Mouse (Mus musculus) adrenal gland, adult 18-20 months (tissue): ENCODE results near the gene Podn. TPM values are rescaled to one million over a fixed set of nuclear protein-coding genes. Genes with fewer than 3 reads are reported as not detected.
A peak's percentile ranks its signal among the peaks of the same experiment; 100 is the strongest.
"Not testable (repeated sequence)": the region's sequence is repeated elsewhere in the genome, so short reads cannot be mapped to it uniquely, and the experiment has no call there.

Experiments used
- DNase-seq, 2 experiments: peaks; one replicate each; pipeline ENCODE4 v3.0.0; 2021 to 2022; ENCODE audit warnings: low spot score in 2 of 2
- total RNA-seq, 2 experiments: library from RNA; stranded (reverse); gene quantifications; 1 replicate in 1 of 2; 2 replicates in 1 of 2; pipeline ENCODE4 v1.2.3; 2021

The Podn gene
- total RNA-seq, 2 experiments from 2014 or later = 7.1 to 15.1 TPM

GRCm38 (mm10) chr4:108079762-108080161, 16.5 kb downstream of the Podn start:
- no peak for DNase-seq

- DNase-seq = not testable (repeated sequence)
These were observed 17.1 kb downstream of the Podn start for GRCm38 (mm10) chr4:108079191-108079590.

GRCm38 (mm10) chr4:108077224-108077955, 18.9 kb downstream of the Podn start:
- no peak for DNase-seq

GRCm38 (mm10) chr4:108074204-108074823, 21.9 kb downstream of the Podn start:
- DNase-seq = no peak

- no peak for DNase-seq
These were observed 24.2 kb downstream of the Podn start for GRCm38 (mm10) chr4:108072086-108072485.

GRCm38 (mm10) chr4:108071235-108071901, 24.9 kb downstream of the Podn start:
- DNase-seq = peak; percentile 92 to 95

GRCm38 (mm10) chr4:108070723-108071122, 25.5 kb downstream of the Podn start:
- DNase-seq = no peak

GRCm38 (mm10) chr4:108070286-108070685, 26.0 kb downstream of the Podn start:
- no peak for DNase-seq

- DNase-seq = no peak
These were observed 28.2 kb downstream of the Podn start for GRCm38 (mm10) chr4:108068081-108068480.

GRCm38 (mm10) chr4:108067261-108067660, 29.0 kb downstream of the Podn start:
- DNase-seq = no peak

GRCm38 (mm10) chr4:108066569-108066968, 29.7 kb downstream of the Podn start:
- no peak for DNase-seq

GRCm38 (mm10) chr4:108065176-108065844, 30.9 kb downstream of the Podn start:
- DNase-seq = no peak

GRCm38 (mm10) chr4:108063616-108064015, 32.6 kb downstream of the Podn start:
- no peak for DNase-seq

GRCm38 (mm10) chr4:108062524-108062923, 33.7 kb downstream of the Podn start:
- no peak for DNase-seq

GRCm38 (mm10) chr4:108060774-108061173, 35.5 kb downstream of the Podn start:
- DNase-seq = no peak

GRCm38 (mm10) chr4:108059601-108060379, 36.5 kb downstream of the Podn start:
- DNase-seq = no peak

GRCm38 (mm10) chr4:108058166-108058565, 38.1 kb downstream of the Podn start:
- peak in 1 of 2 experiments; percentile 25 for DNase-seq

GRCm38 (mm10) chr4:108057247-108057646, 39.0 kb downstream of the Podn start:
- no peak for DNase-seq

- no peak for DNase-seq
These were observed 40.4 kb downstream of the Podn start for GRCm38 (mm10) chr4:108055873-108056272.

GRCm38 (mm10) chr4:108052673-108053072, 43.6 kb downstream of the Podn start:
- no peak for DNase-seq
